Mouse (Mus musculus) thymus, postnatal 25 days (tissue): ENCODE data around the gene Atg9b.
"Not testable (repeated sequence)": the region's sequence is repeated elsewhere in the genome, so short reads cannot be mapped to it uniquely, and the experiment has no call there.

ENCODE experiments used
- DNase-seq: peaks from one replicate; pipeline ENCODE4 v3.0.0; 2022

Atg9b gene

DNA sequence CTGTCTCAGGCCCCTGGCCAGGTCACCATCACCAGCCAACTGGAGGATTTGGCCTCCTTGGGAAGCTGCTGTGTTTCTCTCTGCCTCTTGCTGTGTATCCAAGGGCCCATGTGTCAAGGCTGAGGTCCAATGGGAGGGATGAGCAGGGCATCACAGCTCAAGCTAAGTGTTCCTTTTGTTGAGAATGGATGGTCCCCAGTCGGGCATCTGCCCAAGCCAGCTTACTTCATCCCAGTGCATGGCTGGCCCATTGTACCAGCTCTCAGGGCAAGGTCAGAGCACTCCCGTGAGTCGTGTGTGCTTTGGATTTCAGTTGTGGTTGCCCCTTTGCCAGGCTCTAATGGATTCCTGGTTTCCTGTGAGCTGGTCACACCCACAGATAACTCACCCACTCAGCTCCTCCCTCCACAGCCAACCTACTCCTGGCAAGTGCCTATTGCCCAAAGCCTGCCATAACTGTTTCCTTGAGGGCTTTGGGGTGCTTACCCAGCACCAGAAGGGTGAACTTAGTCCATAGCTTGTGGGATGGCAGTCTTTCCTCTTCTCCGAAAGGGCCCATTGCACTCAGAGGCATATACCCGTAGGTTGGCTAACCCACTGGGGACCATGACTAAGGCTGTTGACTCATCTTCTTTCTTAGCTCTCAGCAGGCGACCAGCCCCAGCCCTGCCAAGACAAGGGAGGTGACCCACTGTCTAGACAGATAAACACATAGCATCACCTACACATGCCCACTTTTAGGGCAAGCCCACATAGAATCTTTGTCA lies 12.8 kb upstream of the Atg9b start:
- DNase-seq, result no peak

DNA sequence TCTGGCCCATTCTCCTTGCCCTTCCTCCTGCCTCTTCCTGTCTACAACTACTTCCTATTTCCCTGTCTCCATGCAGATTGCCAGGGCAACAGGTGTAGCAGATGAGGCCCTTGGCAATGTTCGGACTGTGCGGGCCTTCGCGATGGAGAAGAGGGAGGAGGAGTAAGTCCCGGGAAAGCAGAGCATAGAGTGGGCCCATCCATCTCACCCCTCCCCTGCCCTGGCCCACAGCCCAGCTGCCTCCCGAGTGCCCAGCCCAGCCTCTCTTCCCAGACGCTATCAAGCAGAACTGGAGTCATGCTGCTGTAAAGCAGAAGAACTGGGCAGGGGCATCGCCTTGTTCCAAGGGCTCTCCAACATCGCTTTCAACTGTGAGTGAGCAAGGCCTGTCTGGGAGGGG lies 10.0 kb upstream of the Atg9b start:
- no peak for DNase-seq

DNA sequence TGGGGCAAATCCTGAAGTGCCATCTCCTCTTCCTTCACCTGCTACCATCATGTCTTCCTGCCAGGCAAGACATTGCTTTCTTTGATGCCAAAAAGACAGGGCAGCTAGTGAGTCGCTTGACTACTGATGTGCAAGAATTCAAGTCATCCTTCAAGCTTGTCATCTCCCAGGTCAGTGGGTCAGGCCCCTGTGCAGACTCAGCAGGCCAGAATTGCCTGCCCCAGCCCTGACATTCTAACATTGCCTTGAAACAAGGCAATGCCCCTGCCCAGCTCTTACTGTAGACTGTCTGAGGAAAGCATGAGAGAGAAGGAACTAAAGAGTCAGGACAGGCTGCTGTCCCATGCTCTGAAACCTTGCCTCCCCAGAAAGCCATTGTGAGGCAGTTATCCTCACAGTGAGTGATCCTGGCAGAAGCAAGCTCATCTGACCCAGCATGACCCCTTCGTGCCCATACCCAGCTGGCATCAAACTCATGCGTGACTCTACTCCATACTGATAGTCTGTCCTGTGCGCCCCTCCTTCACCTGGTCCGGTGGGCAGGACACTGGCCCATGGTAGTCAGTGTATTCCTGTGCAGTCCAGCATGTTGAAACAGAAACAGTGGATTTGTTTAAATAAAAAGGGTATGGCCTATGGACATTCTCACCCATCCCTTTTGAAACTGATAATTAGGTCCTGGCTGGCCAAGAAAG lies 9.1 kb upstream of the Atg9b start:
- DNase-seq, result no peak

DNA sequence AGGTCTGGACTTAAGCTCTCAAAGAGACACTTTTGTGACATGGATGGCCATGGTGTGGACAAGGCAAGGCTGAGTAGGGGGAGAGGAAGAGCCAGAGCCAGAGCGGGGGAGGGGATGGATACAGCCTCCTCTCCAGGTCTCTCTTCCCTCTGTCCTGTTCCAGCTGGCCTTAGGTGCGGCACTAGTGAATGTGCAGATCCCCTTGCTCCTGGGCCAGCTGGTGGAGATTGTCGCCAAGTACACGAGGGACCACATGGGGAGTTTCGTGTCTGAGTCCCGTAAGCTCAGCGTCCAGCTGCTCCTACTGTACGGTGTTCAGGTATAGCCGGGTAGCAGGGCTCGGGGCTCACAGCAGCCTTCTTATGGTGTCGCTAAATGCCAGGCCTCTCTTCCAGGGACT lies 8.4 kb upstream of the Atg9b start:
- DNase-seq, result no peak

DNA sequence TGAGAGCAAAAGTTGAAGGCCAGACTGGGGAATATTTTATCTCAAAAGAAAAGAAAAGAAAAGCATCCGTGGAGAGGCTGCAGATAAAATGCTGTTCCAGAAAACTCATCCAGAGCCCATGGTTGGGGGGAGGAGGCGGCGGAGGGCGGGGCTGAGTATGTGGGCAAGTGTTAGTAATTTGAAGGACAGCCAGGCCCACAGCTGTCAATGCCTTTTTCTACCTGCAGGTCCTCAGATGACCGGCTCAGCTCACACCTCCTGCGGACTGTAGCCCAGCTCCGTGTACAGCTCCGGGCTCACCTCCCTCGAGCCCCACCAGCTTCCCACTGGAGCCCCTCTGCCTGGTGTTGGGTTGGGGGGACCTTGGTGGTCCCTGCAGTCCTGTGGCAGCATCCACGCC lies 7.7 kb upstream of the Atg9b start:
- no peak for DNase-seq

DNA sequence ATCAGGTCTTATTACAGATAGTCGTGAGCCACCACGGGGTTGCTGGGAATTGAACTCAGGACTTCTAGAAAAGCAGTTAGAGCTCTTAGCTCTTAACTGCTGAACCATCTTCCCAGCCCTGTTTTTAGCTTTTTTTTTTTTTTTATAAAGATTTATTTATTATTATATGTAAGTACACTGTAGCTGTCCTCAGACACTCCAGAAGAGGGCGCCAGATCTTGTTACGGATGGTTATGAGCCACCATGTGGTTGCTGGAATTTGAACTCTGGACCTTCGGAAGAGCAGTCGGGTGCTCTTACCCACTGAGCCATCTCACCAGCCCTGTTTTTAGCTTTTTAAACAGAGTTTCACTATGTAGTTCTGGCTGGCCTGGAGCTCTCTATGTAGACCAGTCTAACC lies 4.3 kb upstream of the Atg9b start:
- not testable (repeated sequence) for DNase-seq

DNA sequence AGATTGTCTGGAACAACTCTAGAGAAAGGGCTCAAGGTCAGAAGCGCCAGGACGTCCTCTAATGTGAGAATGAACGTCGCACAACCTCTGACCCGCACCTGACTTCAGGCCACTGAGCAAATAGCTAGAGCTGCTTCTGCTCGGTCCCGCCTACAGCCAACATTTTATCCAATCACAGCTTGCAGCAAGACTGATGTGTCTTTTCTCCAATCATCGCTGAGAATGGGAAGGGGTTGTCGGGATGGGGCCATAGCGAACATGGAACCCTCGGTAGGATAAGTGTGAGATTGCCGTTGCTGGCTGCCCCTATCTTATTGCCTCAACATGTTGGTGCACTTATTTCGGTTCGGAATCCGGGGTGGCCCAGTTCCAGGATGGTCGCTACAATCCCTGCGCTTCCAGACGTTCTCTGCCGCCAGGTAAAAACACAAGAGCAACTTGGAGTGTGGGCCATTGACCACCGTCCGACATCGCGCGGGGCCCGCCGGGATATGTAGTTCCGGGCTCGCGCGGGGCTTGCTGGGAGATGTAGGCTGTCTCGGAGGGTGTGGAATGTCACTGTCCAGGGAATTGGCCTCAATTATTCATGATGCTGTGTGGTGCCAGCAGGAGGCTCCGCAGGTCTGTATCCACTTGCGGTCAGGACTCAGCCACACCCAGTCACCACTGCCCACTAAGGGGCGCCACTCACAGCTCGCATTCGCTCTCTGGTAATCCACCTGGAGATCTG lies 2.4 kb upstream of the Atg9b start:
- DNase-seq, result peak; percentile 93

DNA sequence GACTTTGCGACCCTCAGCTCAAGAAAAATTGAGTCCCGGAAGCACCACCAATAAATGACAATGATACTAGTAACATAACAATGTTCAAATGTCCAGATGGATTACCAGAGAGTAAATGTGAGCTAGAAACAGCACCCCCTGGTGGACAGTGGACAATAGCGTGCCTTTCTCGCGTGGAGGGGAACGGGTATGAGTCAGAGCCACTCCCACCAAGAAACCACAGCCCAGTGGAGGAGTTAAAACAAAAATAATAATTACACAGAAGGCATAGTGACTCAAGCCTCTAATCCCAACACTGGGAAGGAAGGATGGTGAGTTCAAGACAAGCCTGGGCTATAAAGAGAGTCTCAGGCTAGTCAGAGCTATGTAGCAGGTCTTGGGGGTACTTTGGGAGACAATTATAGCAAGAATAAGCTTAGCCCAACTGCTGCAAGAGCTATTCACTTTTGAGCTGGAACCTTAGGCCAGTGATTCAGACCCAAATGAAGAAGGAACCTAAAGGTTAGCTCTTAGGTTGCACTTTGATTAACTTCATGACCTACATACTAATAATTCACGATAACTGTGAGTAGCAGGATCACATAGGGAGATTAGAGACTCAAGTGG lies 1.6 kb upstream of the Atg9b start, which contains the start of gene Abcb8:
Abcb8 (plus strand) TSS at position 272 of the 606 bp plus-strand sequence.
- peak; percentile 87 for DNase-seq

DNA sequence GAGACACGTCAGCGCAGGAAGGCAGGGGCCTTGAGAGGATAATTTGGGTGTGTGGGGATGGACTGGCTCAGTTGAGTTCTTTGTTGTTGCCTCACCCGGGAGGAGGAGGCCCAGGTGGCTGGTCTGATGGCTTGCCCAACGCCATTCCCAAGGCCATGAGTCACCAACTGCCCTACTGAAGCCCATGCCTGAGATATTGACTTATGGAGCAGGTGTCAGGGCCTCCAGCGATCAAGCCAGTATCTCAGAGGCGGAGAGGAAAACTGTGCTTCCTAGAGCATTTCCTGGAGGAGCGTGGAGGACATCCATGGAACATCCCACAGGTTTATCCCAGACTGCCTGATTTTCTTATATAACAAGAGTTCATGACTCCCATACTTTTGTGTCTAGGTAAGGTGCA lies 781 bp upstream of the Atg9b start:
- no peak for DNase-seq

DNA sequence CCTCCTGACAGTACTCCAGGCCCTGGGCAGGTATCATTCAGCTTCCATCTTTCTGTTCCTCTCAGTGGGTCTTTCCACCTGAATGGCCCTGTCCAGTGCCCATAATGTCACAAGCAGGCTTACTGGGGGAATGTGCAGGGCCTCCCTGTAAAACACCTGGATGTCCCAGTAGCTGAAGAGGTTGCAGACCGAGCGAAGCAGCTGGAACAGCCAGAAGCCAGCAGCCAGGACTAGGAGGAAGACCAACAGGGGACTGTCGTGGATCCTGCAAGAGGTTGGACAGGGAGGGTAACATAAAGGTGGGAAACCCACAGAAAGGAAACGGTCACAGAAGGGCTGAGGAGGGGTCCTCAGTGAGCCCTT lies 2.3 kb downstream of the Atg9b start:
- DNase-seq, result no peak

DNA sequence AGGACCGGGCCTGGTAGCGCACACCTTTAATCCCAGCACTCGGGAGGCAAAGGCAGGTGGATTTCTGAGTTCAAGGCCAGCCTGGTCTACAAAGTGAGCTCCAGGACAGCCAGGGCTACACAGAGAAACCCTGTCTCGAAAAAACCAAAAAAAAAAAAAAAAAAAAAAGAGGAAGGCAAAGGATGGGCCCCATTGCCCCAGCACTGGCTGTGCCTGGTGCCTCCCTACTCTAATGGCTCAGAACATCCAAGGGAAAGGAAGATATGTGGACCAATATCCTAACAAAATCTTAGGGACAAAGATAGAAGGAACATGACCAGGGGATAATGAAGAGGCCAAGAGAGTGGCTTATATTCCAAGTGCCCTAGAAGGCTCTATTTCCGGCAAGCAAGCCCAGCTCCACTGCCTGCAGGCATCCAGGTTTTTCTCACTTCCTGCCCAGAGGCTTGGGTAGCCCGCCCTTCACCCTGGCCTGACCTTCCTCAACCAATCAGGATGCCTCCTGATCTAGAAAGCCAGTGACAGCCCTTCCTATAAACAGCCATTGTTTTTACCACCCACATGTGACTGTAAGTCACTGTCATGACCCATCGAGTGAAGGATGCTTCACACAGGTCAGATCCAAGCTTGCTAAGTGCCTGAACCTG lies 2.8 kb downstream of the Atg9b start:
- DNase-seq, result peak; percentile 43

DNA sequence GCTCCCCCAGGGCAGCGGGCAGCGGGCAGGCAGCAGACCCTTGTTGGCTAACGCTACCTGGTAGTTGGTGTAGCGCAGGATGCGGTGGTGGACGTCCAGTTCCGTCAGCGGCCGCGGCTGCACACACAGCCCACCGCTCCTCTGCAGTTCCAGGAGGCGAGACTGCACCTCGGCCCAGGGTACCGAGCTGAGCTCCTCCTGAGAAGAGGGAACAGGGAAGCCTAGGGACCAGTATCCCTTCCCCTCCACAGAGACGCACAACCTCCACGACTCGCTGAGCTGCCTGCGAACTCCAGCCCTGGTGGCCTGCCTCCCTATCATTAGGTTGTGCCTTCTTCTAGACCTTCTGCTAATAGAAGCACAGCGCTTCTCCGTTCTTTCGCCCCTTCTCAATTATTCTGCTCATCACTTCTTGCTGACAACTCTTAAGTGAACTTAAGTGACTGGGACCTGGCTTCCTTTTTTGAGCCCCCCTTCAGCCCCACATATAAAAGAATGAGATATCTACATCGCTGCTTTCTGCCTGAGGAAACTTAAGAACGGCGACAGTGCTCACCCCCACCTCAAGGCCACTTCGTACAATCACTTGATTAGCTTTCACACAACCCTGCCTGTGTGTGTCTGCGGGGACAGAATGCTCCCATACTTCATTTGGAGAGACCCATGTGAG lies 3.6 kb downstream of the Atg9b start:
- peak; percentile 9 for DNase-seq

DNA sequence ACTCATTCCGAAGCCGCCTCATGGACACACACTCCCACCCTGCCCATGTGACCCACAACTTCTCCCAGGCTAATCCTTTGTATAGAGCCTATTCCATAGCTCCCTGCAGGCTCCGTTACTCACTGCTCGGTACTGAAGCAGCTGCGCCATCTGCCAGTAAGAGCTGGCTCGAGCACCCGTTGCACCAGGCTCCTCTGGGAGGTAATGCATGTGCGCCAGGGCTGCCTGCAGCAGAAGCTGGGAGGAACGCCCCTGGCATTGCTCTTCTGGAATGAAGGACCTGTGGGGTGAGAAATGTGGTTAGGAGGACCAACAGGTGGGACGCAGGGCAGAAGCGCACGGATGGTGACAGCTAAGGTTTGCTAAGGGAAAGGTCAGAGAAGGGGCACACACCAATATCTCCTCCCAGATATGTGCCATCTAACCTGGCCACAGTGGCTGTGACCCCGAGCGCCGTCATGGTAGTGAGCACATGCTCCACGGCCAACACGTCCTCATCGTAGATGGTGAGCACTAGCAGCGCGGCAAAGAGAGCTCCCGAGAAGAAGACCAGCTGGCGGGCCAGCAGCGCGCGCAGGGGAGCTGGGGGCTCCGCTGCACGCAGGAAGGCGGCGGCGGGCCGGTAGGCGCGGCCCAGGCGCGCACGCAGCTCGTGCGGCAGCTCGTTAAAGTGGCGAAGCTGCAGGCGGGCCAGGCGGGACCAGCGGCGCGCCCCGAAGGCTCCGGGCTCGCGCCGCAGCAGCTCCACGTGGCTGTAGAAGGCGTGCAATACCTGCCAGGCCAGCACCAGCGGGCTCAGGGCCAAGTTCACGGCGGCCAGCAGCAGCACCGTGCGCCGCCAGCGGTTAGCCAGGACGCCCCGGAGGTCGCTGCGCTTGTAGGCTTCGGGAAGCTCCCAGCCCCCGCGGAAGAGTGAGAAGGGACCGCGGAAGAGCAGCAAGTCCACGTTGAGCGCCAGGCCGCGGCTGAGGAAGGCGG lies 4.4 kb downstream of the Atg9b start:
- DNase-seq, result peak; percentile 57

DNA sequence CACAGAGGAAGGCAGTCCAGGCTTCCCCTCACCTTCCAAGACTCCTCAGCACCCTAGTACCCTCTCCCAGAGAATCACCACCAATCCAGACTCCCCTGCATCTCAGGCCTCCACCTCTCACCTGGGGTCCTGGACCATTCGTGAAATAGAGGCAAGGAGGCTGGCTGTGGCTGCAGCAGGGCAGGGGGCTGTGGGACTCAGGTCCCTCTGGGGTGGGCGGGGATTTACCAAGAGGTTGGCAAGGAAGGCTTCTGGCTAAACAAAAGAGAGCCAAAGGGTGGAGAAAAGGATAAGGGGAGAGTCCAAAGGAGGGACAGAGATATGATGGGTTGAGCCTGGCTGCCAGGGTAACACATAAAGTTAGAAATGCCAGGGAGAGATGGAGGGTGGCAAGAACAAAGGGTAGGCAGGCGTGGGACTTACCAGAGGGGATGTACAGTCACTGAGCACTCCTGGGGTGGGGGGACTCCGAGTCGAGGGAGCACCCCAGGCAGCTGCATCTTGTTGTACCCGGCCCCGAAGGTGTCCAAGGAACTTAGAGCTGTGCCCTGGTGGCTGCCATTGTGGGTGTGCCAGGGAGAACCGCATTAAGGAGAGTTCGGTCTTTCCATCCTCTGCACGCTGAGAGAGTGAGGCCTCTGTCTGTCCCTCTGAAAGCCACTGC lies 5.9 kb downstream of the Atg9b start:
- DNase-seq, result no peak

DNA sequence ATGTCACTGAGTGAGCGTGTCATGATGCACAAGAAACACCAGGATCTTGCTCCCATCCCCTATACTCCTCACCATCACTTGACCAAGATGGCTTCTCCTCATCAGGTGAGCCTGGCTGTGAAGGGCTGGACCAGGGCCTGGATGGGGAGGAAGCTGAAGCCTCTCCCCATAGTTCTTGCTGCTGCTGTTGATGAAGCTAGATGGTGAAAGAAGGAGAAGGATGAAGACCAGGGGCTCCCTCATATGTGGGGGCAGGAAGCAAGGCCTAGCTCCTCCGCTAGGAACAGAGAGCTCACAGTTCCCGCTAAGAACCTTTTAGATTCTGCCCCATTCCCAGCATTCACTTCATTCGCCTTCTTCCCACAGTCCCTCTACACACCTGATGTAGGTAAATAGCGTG lies 6.6 kb downstream of the Atg9b start:
- DNase-seq, result no peak

DNA sequence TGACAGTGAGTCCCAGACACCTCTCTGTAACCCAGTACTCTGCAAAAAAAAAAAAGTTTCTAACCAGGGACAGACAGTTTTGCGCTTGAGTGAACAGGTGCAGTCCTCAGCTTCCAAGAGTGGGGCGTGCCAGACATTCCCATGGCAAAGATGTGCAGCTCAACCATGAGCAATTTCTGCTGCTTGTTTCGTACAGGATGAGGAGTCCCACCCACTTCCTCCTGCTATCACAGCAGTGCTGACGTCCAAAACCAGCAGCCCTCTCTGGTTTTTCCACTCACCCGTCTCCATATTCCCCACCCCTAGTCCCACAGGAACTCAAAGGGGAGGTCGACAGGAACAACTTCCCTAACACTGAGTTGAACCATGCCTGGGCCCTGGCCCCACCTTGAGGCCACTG lies 7.5 kb downstream of the Atg9b start:
- no peak for DNase-seq

DNA sequence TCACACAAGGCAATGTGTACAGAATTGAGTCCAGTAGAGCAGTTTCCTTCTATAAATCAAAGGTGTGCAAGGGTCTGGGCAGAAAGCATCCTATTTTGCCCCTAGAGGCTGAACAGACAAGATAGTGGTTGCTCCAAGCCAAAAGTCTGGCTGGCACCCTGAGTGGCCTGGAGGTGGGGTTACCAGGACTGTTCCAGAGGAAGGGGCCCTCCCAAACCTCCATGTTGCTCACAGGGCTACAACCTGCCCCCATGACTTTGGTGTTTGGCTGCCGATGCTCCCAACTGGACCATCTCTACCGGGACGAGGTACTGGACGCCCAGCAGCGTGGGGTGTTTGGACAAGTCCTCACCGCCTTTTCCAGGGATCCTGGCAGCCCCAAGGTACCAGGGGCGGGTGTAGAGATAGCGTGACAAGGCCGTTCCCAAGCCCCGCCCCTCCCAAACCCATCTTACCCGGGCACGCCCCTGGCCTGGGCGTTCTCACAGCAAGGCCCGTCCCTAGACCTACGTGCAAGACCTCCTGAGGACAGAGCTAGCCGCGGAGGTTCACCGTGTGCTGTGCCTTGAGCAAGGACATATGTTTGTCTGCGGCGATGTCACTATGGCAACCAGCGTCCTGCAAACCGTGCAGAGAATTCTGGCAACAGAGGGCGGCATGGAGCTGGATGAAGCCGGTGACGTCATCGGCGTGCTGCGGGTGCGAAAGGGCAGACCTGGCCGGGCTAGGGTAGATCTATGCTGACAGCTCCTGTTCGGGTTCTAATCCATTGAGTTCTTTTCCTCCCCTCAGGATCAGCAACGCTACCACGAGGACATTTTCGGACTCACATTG lies 8.7 kb downstream of the Atg9b start:
- DNase-seq, result peak; percentile 90

DNA sequence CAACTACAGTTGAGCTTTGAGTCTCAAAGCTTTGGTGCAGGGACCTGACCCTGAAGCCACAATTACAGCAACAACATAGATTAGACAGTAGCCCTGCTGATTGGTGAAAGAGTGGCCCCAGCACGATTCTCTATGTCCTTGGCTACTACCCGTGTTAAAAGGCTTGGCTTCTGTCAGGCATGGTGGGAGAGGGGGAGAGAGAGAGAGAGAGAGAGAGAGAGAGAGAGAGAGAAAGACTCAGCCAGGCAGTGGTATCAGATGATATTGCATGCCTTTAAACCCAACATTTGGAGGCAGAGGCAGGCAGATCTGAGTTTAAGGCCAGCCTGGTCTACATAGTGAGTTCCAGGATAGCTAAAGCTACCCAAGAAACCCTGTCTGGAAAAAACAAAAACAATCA lies 10.0 kb downstream of the Atg9b start:
- no peak for DNase-seq

DNA sequence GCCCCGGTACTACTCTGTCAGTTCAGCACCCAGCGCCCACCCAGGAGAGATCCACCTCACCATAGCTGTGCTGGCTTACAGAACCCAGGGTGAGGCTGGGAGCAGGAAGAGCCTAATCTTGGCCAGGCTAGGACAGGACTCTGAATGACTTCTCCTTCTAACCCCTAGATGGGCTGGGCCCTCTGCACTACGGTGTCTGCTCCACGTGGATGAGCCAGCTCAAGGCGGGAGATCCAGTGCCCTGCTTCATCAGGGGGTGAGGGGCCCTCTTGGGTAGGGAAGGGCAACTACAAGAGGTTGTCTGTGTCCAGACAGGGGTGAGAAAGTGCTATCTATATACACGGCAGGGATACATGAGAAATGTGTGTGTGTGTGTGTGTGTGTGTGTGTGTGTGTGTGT lies 10.5 kb downstream of the Atg9b start:
- DNase-seq, result no peak

DNA sequence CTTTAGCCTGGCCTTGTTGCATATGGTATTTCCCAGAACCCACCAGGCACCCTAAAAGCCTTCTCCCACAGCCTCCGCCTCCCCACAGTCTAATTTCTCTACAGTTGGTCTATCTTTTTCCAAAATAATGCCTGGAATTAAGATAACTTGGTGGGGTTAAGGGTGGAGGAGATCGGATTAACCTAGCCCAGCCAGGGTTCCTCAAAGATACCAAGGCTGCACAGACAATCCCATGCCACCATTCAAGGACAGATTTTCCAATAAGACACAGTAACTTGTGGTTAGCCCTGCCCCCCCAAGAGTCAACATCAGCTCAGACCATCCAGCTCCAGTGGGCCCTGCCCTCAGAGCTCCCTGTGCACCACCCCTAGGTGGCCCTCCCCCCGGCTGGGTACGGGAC lies 11.4 kb downstream of the Atg9b start:
- DNase-seq, result no peak
